Mouse (Mus musculus) regulatory T cell (primary cell): ENCODE results near the gene Irak2.

Experiments
- in situ Hi-C: fragments of 300-600 bp; cut with MboI, MseI; formaldehyde crosslinking; loops from one replicate; pipeline ENCODE4 v1.15.1; 2025; ENCODE audit warnings: high pct_unique_total_duplicates

Gene Irak2

DNA sequence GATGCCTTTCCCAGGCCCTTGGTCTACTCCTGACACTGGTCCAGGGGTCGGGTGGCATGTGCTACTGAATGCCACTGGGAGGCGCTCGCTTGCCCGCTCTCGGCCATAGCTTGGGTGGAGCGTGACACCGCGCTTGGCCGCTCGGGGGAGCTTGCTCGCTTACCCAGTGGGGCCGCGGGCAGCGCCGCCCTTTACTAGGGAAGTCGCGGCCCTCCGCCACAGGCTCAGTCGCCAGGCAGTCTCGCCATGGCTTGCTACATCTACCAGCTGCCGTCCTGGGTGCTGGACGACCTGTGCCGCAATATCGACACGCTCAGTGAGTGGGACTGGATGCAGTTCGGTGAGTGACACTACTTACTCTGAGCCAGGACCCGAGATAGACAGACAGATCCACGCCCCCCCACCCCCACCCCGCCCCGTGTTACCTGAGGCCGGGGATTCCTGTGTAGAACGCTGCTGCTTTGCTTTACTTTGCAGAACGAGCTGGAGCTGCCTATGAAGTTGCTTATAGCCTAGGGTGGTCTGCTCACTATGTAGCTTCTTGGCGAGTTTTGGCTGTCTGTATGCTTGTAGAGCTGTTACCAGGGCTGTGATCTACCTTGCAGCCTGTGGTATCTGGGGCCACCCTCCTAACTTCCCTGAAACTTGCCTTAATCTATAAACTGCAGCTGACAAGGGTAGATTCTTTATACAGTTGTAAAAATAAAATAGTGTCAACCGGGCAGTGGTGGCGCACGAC is at the start of gene Irak2:
Irak2 (plus strand) TSS at position 166 of the 739 bp plus-strand sequence.
- in situ Hi-C loops, result loop anchor here (5.0 kb wide), 1 partner anchor 34 kb away; no protein-coding TSS in a partner anchor

DNA sequence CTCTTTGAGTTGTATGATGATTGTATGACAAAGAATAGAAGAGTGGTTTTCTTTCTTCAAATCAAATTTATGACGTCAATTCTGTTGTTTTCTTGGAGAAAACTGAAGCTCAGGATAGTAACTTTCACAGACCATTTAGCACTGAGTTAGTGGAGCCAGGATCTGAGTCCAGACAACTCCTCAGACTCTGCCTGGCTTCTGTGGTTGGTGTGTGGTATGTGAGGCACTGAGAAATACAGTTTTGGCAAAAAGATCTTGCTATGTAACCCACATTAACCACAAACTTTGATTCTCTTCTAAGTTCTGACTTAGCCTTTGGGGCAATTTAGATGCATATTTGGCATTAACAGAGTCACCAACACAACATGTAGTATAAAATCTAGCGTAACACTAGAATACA is 45.6 kb upstream of the Irak2 start:
- in situ Hi-C loops, result no loop called here

DNA sequence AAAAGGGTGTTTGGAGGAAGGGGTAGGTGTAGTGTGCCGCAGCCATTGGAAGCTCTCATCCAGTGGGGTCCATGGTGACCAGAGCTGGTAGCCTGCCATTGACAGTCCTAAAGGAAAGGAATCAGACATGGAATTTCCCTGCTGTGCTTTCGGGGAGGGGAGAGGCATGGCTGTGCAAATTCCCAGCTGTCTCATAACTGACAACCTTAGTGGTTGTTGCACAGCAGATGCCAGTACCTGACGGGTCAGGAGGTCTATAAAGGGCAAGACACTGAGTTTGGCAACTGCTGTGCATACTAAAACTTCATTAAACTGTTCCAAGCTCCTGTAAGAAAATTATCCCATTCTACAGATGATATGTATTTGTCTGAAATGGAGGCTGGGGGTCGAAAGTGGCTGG is 40.3 kb upstream of the Irak2 start:
- in situ Hi-C loops, result no loop called here

DNA sequence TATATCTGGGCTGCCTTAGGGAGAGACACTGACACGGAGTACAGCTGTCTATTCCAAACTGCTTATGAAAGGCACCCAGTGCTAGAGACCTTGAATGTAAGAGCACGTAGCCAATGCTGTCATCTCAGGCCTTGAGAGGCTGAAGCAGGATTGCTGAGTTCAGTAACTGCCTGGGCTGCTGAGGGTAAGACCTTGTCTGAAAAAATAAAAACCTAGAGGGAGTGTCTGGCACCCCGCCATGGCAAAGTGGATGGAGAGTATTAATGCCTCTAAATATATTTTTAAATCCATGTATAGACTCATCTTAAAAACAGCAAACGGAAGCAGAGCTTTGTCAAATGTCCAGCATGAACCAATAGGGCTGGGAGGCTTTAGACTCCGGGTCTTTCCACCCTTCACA is 38.4 kb upstream of the Irak2 start:
- in situ Hi-C loops, result no loop called here

DNA sequence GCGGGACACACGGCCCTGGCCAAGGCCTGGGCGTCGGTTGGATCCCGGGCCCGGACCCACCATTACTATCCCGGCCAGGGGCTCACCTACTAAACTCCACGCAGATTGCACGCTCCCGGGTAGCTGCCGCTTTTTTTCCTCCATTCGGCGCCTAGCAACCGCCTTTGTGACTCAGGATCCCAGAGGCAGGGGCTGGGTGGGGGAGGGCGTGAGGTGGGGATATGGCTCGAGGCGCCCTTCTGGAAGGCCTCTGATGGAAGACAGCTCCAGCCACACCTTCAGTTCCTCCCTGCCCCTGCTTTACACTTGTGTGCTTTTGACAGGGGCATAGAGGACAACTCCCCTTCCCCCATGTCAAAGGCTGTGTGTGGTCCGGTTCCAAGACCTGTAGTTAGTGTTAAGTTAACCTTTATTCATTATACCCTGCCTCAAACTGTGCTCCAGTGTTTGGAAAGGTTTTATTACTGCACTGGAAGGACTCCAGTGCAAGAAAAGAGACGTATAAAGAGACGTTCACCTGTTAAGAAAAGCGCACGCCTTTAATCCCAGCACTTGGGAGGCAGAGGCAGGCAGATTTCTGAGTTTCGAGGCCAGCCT is 37.6 kb upstream of the Irak2 start, which contains the start of gene Fancd2os:
Fancd2os (minus strand) TSS at position 173 of the 597 bp plus-strand sequence.
- in situ Hi-C loops, result no loop called here

DNA sequence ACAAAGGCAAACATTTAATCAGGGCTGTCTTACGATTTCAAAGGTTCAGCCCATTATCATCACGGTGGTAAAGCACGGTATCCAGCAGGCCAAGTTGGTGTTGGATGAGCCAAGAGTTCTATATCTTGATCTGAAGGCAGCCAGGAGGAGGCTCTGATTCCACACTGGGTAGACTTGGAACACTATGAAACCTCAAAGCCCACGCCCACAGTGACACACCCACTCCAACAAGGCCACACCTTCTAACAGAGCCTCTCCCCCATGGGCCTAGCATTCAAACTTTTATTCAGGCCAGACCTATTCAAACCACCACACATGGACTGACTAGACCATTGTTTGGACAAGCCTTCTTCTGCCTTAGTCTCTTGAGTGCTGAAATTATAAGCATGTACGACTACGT is 35.4 kb upstream of the Irak2 start:
- in situ Hi-C loops, result no loop called here

DNA sequence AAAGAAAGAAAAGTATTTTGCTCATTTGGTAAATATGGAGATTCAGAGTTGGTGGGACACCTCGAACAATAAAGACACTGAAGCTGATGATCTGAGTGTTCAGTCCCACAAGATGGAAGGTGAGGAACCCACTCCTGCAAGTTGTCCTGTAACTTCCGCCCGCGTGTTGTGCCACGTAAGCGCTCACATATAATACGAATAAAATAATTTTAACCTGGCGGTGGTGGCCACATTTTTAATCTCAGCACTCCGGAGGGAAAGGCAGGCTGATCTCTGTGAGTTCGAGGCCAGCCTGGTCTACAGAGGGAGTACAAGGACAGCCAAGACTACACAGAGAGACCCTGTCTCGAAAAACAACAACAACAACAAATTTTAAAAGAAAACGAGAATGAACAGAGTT is 34.3 kb upstream of the Irak2 start:
- in situ Hi-C loops, result no loop called here

DNA sequence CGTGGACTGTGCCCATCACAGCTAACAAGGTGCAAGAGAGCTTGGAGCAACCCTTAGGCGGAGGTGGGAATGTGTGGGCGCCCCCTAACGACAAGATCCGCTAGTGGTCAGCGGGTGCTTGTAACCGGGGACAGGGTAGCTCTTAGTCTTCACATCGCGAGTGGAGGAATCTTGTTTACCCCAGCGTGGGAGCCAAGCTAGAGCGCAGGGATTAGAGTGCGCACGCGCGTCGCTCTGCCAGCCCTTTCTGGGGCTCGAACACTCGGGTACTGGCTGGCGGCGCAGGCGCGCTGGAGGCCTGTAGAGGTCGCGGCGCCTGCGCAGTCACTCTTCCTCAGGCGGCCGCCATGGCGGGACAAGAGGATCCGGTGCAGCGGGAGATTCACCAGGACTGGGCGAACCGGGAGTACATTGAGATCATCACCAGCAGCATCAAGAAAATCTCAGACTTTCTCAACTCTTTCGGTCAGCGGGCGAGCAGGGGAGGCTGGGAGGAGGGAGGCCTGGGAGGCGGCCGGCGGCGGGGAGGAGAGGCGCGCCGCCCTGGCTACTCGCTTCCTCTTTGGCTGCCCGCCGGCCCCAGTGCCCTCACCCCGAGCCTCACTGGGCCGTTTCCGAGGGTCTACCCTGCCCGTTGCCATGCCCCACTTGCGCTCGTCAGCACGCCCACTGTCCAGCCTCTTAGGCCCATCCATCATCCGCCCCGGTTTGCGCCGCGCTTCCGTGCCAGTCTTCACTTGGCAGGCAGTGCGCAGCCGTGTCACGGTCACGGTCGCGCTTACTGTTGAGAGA is 33.6 kb upstream of the Irak2 start, which contains the start of gene Brk1:
Brk1 (plus strand) TSS at position 341 of the 792 bp plus-strand sequence.
- in situ Hi-C loops, result no loop called here

DNA sequence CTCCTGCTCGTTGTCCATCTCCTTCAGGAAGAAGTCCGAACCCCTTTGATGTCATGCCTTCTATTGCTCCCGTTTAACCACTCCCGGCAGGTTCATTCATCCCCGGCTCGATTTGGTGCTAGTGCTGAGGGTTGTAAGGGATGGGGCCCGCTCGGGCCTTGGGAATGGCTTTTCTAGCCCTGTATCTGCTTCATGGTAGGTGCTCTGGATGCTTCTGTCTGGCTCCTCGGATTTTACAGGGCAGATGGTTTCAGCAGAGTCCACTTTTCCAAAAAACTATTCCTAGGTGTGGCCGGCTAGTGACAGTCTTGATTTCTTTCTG is 33.1 kb upstream of the Irak2 start:
- in situ Hi-C loops, result no loop called here

DNA sequence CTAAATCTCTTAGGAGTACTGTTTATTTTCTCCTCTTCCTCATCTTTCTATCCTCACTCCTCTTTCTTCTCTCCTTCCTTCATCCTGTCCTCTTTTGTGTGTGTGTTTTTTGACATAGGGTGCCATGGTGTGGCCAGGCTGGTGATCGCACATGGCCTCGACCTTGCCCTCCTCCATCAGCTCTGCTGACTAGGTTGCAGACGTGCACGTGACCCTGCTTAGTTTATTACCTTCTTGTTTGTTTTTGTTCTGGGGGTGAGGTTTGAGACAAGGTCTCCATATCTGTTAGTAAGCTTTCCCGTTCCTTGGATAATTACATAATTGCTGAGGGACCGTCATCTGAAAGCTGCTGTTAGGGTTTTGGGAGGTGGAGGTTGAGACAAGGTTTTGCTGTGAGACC is 29.4 kb upstream of the Irak2 start:
- in situ Hi-C loops, result no loop called here

DNA sequence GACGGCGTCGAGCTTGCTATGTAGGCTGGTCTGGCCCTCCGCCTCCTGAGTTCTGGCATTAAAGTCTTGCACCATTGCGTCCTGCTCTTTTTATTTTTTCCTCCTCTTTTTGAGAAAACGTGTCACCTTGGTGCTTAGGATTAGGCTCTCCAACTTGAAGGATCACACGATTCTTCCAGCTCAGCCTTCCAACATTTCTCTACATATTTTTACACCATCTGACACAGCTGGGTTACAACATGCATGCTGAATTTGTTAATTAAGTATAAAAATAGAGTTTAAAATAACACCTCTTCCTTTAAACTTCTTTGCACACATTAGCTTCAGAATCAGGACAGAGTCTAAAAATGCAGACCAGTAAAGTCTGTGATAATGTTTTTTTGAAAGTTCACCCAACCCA is 29.0 kb upstream of the Irak2 start:
- in situ Hi-C loops, result no loop called here

DNA sequence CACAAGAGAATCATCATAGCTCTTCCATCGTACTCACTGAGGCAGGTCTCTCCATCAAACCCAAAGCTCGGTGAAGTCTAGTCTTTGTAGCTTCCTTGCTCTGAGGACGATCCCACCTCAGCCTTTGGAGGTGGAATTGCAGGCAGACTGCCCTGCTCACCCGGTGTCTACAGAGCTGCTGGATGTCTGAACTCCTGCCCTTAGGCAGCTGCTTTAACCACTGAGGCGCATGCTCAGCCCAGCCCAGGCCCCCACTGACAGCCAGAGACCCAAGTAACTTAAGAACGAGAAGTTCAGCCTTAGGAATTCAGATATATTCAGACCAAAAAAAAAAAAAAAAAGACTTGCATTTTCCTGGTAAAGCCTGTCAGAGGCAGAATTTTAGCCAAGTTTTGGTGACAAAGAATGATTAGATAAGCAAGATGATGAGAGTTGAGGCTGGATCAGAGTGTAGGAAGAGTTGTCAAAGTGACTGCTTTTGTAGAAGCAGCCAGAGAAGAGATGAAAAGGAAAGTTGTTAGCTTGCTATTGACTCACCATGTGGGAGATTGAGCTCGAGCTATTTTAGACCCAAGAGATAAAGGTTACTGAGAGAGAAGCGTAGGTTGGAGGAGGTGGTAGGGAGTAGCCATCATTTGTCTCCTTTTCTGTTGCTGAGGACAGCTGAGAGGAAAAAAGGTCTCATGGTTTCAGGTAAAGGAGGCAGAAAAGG is 25.9 kb upstream of the Irak2 start:
- in situ Hi-C loops, result loop anchor here (10.0 kb wide), 1 partner anchor 918 kb away; the partner anchor contains the start of gene Rad18

DNA sequence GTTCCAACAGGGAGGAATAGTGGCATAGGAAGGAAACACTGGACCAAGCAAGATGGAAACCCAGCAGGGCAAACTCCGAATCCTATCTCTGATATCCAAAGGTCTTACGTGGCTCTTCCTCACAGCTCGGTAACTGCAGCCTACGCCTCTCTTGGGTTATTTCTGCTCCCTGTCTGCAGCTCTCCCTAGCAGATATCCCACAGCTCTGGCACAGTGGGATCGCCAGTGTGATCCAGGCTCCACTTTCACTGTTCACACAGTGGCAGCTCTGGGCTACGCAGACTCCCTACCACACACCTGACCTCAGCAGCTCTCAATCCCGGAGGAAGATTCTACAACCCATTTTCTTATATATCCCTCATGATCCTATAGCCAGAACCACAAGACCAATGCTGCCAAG is 24.1 kb upstream of the Irak2 start:
- in situ Hi-C loops, result loop anchor here (10.0 kb wide), 1 partner anchor 919 kb away; the partner anchor contains the start of gene Rad18

DNA sequence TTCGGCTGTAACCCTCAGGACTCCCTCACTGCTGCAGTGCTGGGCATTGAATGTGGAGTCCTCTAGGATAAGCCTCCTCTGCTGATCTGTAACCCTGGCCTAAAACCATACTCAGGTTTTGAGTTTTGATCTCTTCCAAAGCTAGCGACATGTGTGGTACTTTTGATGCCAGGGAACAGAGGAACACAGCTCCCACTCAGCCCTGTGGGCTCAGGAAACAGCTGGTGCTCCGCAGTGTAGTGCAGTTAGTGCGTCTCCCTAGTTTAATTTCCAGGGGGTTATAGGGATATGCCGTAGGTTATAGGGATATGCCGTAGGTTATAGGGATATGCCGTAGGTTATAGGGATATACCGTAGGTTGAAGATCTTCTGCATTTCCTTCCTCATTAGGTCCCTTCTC is 23.3 kb upstream of the Irak2 start:
- in situ Hi-C loops, result loop anchor here (10.0 kb wide), 1 partner anchor 920 kb away; the partner anchor contains the start of gene Rad18

DNA sequence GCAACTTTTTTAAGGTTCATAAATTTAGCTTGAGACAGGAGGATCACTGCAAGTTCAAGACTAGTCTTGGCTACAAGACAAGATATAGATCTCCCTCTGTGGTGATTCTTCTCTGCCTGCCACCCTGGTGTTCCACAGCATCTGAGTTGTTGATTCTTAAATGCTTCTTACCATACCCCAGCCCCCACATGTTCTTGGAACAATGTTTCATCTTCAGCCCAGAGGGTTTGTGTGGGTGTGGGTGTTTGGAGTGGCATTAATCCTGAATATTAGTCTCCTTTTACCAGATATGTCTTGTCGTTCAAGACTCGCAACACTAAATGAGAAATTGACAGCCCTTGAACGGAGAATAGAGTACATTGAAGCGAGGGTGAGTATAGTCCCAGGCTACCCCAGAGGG is 22.8 kb upstream of the Irak2 start:
- in situ Hi-C loops, result loop anchor here (10.0 kb wide), 1 partner anchor 921 kb away; the partner anchor contains the start of gene Rad18

DNA sequence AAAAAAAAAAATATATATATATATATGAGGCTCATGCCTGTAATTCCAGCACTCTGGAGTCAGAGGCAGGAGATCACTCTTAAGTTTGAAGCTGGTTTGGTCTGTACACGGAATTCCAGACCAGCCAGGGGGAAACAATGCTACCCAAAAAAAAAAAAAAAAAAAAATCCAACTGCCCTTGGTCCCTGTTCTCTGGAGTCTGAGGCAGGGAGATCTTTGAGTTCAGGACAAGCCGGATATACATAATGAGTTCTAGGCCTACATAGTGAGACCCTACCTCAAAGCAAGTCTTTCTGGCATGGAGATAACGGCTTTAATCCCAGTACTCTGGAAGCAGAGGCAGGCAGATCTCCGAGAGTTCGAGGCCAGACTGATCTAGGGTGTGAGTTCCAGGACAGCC is 14.9 kb upstream of the Irak2 start:
- in situ Hi-C loops, result no loop called here

DNA sequence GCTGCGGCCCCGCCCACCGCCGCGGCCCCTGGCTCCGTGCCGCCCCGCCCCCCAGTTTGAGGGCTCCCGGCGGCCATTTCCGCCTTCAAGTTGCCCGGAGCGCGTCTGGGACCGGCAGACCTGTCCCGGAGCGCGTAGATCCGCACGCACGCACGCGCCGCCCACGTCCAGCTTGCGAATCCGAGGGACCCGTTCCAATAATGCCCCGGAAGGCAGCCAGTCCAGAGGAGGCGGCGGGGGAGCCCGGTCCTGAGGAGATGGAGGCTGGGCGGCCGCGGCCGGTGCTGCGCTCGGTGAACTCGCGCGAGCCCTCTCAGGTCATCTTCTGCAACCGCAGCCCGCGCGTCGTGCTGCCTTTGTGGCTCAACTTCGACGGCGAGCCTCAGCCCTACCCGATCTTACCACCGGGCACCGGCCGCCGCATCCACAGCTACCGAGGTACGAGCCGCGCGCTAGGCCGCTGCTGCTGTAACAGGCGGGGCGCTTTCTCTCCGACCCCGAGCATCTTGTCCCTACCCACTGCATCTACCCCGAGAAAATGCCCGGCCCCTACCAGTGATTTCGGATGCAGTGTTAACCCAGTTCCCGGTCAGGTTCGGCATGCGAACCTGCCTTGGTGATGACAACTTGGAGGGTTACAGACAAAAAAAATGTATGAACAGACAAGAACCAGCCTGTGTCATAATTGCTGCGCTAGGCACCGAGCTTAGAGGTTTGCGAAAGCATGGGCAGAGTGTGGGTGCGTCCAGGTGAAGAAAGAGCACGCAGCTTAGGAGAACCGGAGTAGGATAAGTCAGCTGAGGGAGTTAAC is 14.1 kb upstream of the Irak2 start, which contains the start of gene Vhl:
Vhl (plus strand) TSS at position 19 of the 811 bp plus-strand sequence.
- in situ Hi-C loops, result no loop called here

DNA sequence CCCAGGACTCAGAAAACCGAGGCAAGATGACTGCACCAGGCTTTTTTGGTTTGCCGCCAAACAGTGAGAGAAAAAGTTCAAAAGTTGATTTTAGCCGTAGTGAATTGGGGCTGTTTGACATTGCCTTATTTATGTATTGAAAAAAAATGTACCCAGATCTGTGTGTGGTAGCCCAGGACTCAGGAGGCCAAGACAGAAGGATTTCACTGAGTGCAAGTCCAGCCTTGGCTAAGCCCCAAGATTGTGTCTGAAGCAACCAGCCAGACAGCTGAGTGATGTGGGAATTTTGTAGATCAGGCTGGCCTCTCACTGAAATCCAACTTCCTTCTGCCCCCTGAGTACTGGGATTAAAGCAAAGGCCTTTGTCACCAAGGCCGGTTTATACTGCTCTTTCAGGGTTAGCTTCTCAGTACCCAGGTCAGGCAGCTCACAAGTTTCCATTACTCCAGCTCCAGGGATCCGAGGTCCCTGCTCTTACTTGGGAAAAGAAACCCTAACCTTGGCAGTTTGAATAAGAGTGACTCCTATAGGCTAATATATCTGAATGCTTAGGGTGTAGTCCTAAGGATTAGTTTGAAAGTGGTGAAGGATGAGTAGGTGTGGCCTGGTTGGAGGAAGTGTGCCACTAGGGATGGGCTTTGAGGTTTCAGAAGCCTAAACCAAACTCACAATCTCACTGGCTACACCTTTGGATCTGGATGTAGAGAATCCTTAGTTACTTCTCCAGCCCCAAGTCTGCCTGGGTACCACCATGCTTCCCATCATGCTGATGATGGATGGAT is 13.1 kb upstream of the Irak2 start:
- in situ Hi-C loops, result no loop called here

DNA sequence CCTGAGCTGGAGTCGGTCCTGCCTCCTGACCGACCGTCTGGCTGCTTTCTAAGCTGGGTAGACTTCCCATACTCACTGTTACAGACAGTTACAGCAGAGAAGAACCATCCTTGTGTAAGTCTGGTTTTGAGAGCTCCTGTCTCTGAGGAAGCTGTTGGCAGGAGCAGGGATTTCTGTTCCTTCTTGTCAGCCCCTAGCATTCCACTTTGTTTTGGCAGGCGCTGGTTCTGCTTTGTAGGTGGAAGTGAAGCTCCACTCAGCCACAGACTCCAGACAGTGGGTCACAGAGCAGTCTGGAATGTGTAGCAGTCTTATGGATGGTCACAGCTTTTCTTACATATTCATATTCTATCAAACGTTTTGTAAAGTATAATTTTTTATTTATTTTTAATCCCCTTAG is 7.9 kb upstream of the Irak2 start:
- in situ Hi-C loops, result no loop called here

DNA sequence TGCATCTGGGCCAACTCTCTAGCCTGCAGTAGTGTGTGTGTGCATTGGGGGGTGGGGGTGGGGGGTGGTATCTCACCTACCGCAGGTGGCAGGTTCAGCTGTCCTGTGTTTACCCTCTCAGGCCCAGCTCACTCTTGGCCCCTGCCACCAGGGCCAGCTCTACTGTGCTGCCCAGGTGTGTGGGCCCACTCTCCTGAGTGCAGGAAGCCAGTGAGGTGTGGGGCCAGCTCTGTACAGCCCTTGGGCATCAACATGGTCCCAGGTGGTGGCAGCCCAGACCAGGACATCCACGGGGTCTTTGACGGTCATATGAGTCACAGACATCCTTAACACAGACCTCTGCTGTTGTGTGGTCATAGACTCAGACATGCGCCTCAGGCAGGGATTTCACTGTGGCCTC is 5.4 kb upstream of the Irak2 start:
- in situ Hi-C loops, result no loop called here
